Mouse (Mus musculus) kidney, adult 2 months (tissue): ENCODE measurements around the gene Rab25.

Experiments used
- CTCF ChIP-seq: fragments of 200-500 bp; conservative IDR thresholded peaks from 2 replicates; pipeline ENCODE4 v1.5.1; 2011; ENCODE audit warnings: low read depth, mild to moderate bottlenecking, control low read depth, low read length, moderate library complexity, mixed read lengths; ENCODE audit not compliant: insufficient read depth, insufficient read length
- POLR2A ChIP-seq: fragments of 200-500 bp; IDR thresholded peaks from one replicate; pipeline ENCODE4 v1.6.1; 2011; ENCODE audit warnings: low read depth, low read length, control low read depth

GRCm38 (mm10) chr3:88503881-88504746, 44.0 kb downstream of the Rab25 start:
- no peak for TF ChIP-seq POLR2A
- TF ChIP-seq CTCF: no peak
